Mouse (Mus musculus): ENCODE measurements around the gene Gpa33. TPM values are rescaled to one million over a fixed set of nuclear protein-coding genes. Genes with fewer than 3 reads are reported as not detected.

Gene Gpa33
- not detected in 2 replicates for polyA plus RNA-seq (2015; fragmentation: Nextera tagmentation; extraction: Ambion mirVana)

DNA sequence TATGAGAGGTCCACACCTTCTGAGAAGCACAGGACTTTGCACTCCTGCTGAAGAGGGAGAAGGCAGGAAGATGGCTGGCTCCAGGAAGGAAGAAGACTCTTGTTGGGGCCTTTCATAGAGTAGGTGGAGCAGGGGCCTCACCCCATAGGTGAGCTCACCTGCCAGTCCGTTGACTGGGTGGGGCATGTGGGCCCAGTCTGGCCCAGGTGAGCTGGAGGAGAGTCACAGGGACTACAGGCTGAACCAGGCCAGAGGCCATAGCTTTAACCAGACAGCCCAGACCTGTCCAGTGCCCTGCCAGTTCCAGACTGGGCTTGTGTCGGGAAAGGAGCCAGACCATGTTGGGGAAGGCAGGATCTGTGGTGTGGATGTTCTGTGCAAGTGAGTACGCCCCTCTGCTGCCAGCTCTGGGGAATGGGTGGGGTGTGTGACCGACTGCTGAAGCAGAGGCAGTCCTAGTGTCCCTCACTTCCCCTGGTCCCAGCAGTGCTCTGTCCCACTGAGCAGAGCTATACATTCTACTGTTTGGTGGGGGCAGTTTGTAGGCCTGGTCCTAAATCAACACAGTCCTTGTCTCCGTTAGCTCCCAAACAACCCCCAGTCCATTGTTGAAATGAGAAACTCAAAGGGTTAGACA is at the start of gene Gpa33:
Gene Gpa33, plus strand, starts transcription at position 15 of the 637 bp plus-strand sequence.

DNA sequence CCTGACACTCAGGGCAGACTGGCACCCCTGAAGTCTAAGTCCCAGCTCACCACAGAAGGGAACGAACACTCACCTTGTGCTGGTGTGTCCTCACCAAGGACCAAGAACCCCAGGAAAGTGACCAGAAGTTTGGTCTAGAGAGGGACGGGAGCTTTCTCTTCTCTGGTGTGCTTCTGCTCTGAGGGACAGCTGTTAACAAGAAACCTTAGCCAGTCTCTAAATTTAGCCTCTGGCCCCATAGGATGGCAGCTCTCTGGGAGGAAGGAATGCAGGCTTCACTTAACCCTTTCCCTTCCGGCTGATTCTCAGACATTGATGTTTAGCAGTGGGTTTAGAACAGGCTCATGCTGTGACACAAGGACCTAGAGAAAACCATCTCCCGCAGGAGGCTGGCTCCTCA is 2.3 kb upstream of the Gpa33 start, which contains the start of gene Dusp27:
Gene Dusp27, minus strand, starts transcription at position 204 of the 400 bp plus-strand sequence.

Other genes with a start within 250 kb of the Gpa33 start
- gene Pou2f1, start 127.6 kb upstream of the Gpa33 start, polyA plus RNA-seq (2015; fragmentation: Nextera tagmentation; extraction: Ambion mirVana) = 4.3 TPM in 2 replicates
- gene Dusp27, start 2.3 kb upstream of the Gpa33 start, polyA plus RNA-seq (2015; fragmentation: Nextera tagmentation; extraction: Ambion mirVana) = 59.5 and 75.1 TPM in 2 replicates
- gene Mael, start 108.5 kb downstream of the Gpa33 start, polyA plus RNA-seq (2015; fragmentation: Nextera tagmentation; extraction: Ambion mirVana) = not detected in 2 replicates
- gene Ildr2, start 123.9 kb downstream of the Gpa33 start, polyA plus RNA-seq (2015; fragmentation: Nextera tagmentation; extraction: Ambion mirVana) = 0.40 and 0.48 TPM in 2 replicates
- gene Tada1, start 248.9 kb downstream of the Gpa33 start, polyA plus RNA-seq (2015; fragmentation: Nextera tagmentation; extraction: Ambion mirVana) = 17.9 and 21.9 TPM in 2 replicates